ENCODE assay signal across 22 mouse cellular contexts in the genomic region with DNA sequence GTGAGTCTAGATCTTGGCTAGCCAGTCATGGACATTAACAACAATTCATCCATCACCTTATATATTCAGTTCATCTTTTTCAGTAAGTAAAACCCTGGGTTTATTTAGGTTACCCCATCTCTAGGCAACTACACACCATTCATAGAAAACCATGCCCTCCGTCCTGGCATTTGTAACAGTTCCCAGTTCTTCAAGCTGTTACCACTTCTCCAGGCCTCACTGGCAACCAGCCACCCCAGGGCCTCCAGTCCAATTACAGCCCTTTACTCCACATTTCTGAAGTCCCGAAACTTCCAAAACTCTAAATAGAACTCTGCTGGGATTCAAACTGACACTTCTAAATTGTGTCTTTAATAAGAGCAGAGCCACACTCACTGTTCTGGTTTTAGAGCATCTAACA.
DNase-seq lines count a peak whose midpoint lies in the region; ATAC-seq lines count a peak whose summit lies in the region.
"Had no signal": no experiment of that assay in that cellular context is flagged by ENCODE, and none has a peak within 500 bp of the region (broad histone marks: within the 10 kb centered on the region; RNA-seq: fewer than 3 reads in every experiment).

No protein-coding gene starts in this region.

- peak; percentile 69 to 73 for DNase-seq in cerebellum, postnatal 10 days
- DNase-seq in cerebellum, adult 8-10 months = no peak
- peak; percentile 27 for DNase-seq in heart, postnatal 4 days
- peak; percentile 25 for DNase-seq in right cerebral cortex, postnatal 14 days
- DNase-seq in right cerebral cortex, adult 18-20 months = no peak
- DNase-seq in adipocyte (ENCODE audit: low spot score) = peak; percentile 94
- no peak for DNase-seq in frontal cortex, postnatal 36 days (ENCODE audit: low spot score in 2 of 2)
- DNase-seq: adrenal gland, adult 2 months; cerebellum, adult 2 months; forebrain, postnatal 0 days; gastrocnemius, adult 2 months; gastrocnemius, postnatal 25 days; heart, postnatal 36 days had no signal

- H3K27me3 ChIP-seq in heart, embryonic 12.5 days (replicated peaks) = no peaks in the 10 kb centered on the region
- H3K27me3 ChIP-seq: forebrain, embryonic 13.5 days; heart, embryonic 15.5 days; hindbrain, embryonic 12.5 days had no signal

- no peaks in the 10 kb centered on the region for H3K36me3 ChIP-seq in heart, embryonic 12.5 days
- H3K36me3 ChIP-seq: embryonic facial prominence, embryonic 10.5 days; heart, embryonic 10.5 days; heart, embryonic 15.5 days; hindbrain, embryonic 12.5 days had no signal

- no peak for ATAC-seq in heart, embryonic 12.5 days (ENCODE audit: insufficient number of reproducible peaks, low FRiP score)
- ATAC-seq: forebrain, embryonic 13.5 days; forebrain, postnatal 0 days; hindbrain, embryonic 16.5 days; inflammation-experienced regulatory T-cells, adult 6 months; intestine, postnatal 0 days had no signal

- no peak overlapping the region for H3K4me3 ChIP-seq in heart, embryonic 12.5 days
- H3K4me3 ChIP-seq: embryonic facial prominence, embryonic 10.5 days; forebrain, embryonic 13.5 days; gastrocnemius, adult 2 months; heart, embryonic 10.5 days; heart, embryonic 15.5 days; hindbrain, embryonic 12.5 days had no signal

- no peak overlapping the region for H3K4me2 ChIP-seq in heart, embryonic 12.5 days
- H3K4me2 ChIP-seq: forebrain, embryonic 13.5 days; heart, embryonic 15.5 days; hindbrain, embryonic 12.5 days had no signal

- no peak overlapping the region for H3K9ac ChIP-seq in heart, embryonic 12.5 days
- H3K9ac ChIP-seq: forebrain, embryonic 13.5 days; forebrain, postnatal 0 days; heart, embryonic 15.5 days; hindbrain, embryonic 12.5 days had no signal

- H3K4me1 ChIP-seq in heart, embryonic 12.5 days (replicated peaks) = no peaks in the 10 kb centered on the region
- H3K4me1 ChIP-seq: embryonic facial prominence, embryonic 10.5 days; forebrain, embryonic 13.5 days; heart, embryonic 10.5 days; heart, embryonic 15.5 days; hindbrain, embryonic 12.5 days had no signal

- WGBS in heart, embryonic 12.5 days = 66% methylated on average over 2 of the region's 2 CpGs

- no peak overlapping the region for H3K27ac ChIP-seq in heart, embryonic 12.5 days (ENCODE audit: poor library complexity, severe bottlenecking)
- H3K27ac ChIP-seq: embryonic facial prominence, embryonic 10.5 days; forebrain, embryonic 13.5 days; gastrocnemius, adult 2 months; heart, embryonic 10.5 days; heart, embryonic 15.5 days; hindbrain, embryonic 12.5 days had no signal

- no peaks in the 10 kb centered on the region for H3K9me3 ChIP-seq in heart, embryonic 12.5 days (replicated peaks)
- H3K9me3 ChIP-seq: embryonic facial prominence, embryonic 10.5 days; forebrain, embryonic 13.5 days; heart, embryonic 10.5 days; heart, embryonic 15.5 days; hindbrain, embryonic 12.5 days had no signal

Comparison
In these comparisons a context has a peak if more than half of its experiments do, and no peak if none do; other contexts are left out.
1. DNase-seq: peak in cerebellum, postnatal 10 days (2 of 2), heart, postnatal 4 days (single experiment), right cerebral cortex, postnatal 14 days (single experiment) and adipocyte (single experiment); none in cerebellum, adult 8-10 months (single experiment), right cerebral cortex, adult 18-20 months (single experiment) and frontal cortex, postnatal 36 days (0 of 2).